Mouse (Mus musculus) lung, postnatal 0 days (tissue): Measurements from ENCODE around the gene Igsf21. TPM values are rescaled to one million over a fixed set of nuclear protein-coding genes. Genes with fewer than 3 reads are reported as not detected.
A peak's percentile ranks its signal among the peaks of the same experiment; 100 is the strongest.

Experiments
- ATAC-seq: fragments of 200-750 bp; cut with Nextera tagmentation; 2 replicates; pipeline ENCODE4 v1.8.0; 2017; ENCODE audit warnings: moderate library complexity
- DNase-seq: peaks from one replicate; pipeline ENCODE4 v3.0.0-alpha.2; 2016; ENCODE audit warnings: low spot score
- H3K27ac ChIP-seq: fragments of 300-500 bp; sonication (generic); 2 replicates; pipeline ENCODE4 v1.5.1; 2014; ENCODE audit warnings: antibody characterized with exemption, mild to moderate bottlenecking, low read length, mixed read lengths
- H3K27me3 ChIP-seq: fragments of 300-500 bp; sonication (generic); replicated peaks from 2 replicates; pipeline ENCODE4 v1.6.1; 2014; ENCODE audit warnings: low read length, mixed read lengths; ENCODE audit not compliant: insufficient read depth
- H3K36me3 ChIP-seq: fragments of 300-500 bp; sonication (generic); 2 replicates; pipeline ENCODE4 v1.6.1; 2014; ENCODE audit warnings: low read length, mixed read lengths; ENCODE audit not compliant: insufficient read depth
- H3K4me1 ChIP-seq: fragments of 300-500 bp; sonication (generic); 2 replicates; pipeline ENCODE4 v1.6.1; 2014; ENCODE audit warnings: antibody characterized with exemption, low read depth, low read length, mixed read lengths; ENCODE audit not compliant: insufficient read depth
- H3K4me2 ChIP-seq: fragments of 300-500 bp; sonication (generic); replicated peaks from 2 replicates; pipeline ENCODE4 v1.6.1; 2014; ENCODE audit warnings: low read depth, mild to moderate bottlenecking, low read length, moderate library complexity, mixed read lengths
- H3K4me3 ChIP-seq: fragments of 300-500 bp; sonication (generic); 2 replicates; pipeline ENCODE4 v1.5.1; 2014; ENCODE audit warnings: low read depth, low read length
- H3K9ac ChIP-seq: fragments of 300-500 bp; sonication (generic); replicated peaks from 2 replicates; pipeline ENCODE4 v1.6.1; 2014; ENCODE audit warnings: low read depth, mild to moderate bottlenecking
- H3K9me3 ChIP-seq: fragments of 300-500 bp; sonication (generic); 2 replicates; pipeline ENCODE4 v1.6.1; 2016; ENCODE audit warnings: low read length, mixed read lengths
- CTCF ChIP-seq: IDR thresholded peaks from 2 replicates; pipeline ENCODE4 v1.5.1; 2016; ENCODE audit warnings: antibody characterized with exemption, mild to moderate bottlenecking
- EP300 ChIP-seq: IDR thresholded peaks from 2 replicates; pipeline ENCODE4 v1.6.1; 2016; ENCODE audit warnings: antibody characterized with exemption, mild to moderate bottlenecking, control low read depth
- WGBS: fragments of 180-500 bp; shearing (Covaris S2); extraction: QIAGEN DNeasy Blood & Tissue Kit; methylation state at CpG from one replicate; pipeline ENCODE4 v1.1.7; 2014; 5-methylcytosine and 5-hydroxymethylcytosine counted together
- polyA plus RNA-seq: library from polyadenylated mRNA; unstranded; fragments of >200 nt; fragmentation: Nextera tagmentation; extraction: Ambion mirVana; gene quantifications from 2 replicates; pipeline ENCODE4 v1.2.1, GENCODE M21; 2015

The Igsf21 gene
- polyA plus RNA-seq, 1 experiment from 2014 or later: 0.13 TPM

- Histone ChIP-seq H3K4me1 (no peaks in the 10 kb centered on the region), H3K4me2 (no peak overlapping the region), H3K36me3 (no peaks in the 10 kb centered on the region), H3K27me3 (no peaks in the 10 kb centered on the region), H3K9ac (no peak overlapping the region), H3K9me3 (no peaks in the 10 kb centered on the region), H3K27ac (no peak overlapping the region), H3K4me3 (no peak overlapping the region)
- no peak for DNase-seq
- TF ChIP-seq CTCF (no peak), EP300 (no peak)
- no peak for ATAC-seq
- WGBS: 83% methylated on average over 15 of the region's 15 CpGs
Observed at GRCm38 (mm10) chr4:140269184-140269840, 22.7 kb upstream of the Igsf21 start.

GRCm38 (mm10) chr4:140267835-140268234, 21.3 kb upstream of the Igsf21 start:
- Histone ChIP-seq H3K4me3 (no peak overlapping the region), H3K9ac (no peak overlapping the region), H3K4me2 (no peak overlapping the region), H3K4me1 (no peaks in the 10 kb centered on the region), H3K27me3 (no peaks in the 10 kb centered on the region), H3K36me3 (no peaks in the 10 kb centered on the region), H3K27ac (no peak overlapping the region), H3K9me3 (no peaks in the 10 kb centered on the region)
- ATAC-seq: no peak
- no peak for DNase-seq
- TF ChIP-seq EP300 (no peak), CTCF (no peak)
- 67% methylated on average over 9 of the region's 9 CpGs for WGBS

GRCm38 (mm10) chr4:140267086-140267485, 20.5 kb upstream of the Igsf21 start:
- Histone ChIP-seq H3K4me1 (no peaks in the 10 kb centered on the region), H3K9me3 (no peaks in the 10 kb centered on the region), H3K27ac (no peak overlapping the region), H3K9ac (no peak overlapping the region), H3K36me3 (no peaks in the 10 kb centered on the region), H3K4me3 (no peak overlapping the region), H3K27me3 (no peaks in the 10 kb centered on the region), H3K4me2 (no peak overlapping the region)
- WGBS: 59% methylated on average over 5 of the region's 5 CpGs
- ATAC-seq (no peak), DNase-seq (no peak)
- TF ChIP-seq EP300: no peak
- no peak for TF ChIP-seq CTCF

GRCm38 (mm10) chr4:140258968-140259367, 12.4 kb upstream of the Igsf21 start:
- Histone ChIP-seq H3K4me2 (no peak overlapping the region), H3K4me3 (no peak overlapping the region), H3K9me3 (no peaks in the 10 kb centered on the region), H3K9ac (no peak overlapping the region), H3K27ac (no peak overlapping the region), H3K36me3 (no peaks in the 10 kb centered on the region), H3K27me3 (no peaks in the 10 kb centered on the region), H3K4me1 (no peaks in the 10 kb centered on the region)
- peak; percentile 83 for ATAC-seq
- TF ChIP-seq EP300 (no peak), CTCF (peak; percentile 46)
- DNase-seq: peak; percentile 73
- 11% methylated on average over 6 of the region's 6 CpGs for WGBS

- no peak overlapping the region for H3K27ac ChIP-seq
- ATAC-seq (no peak), DNase-seq (peak; percentile 9)
- no peaks in the 10 kb centered on the region for H3K4me1 ChIP-seq
- H3K9me3 ChIP-seq: no peaks in the 10 kb centered on the region
- H3K36me3 ChIP-seq: no peaks in the 10 kb centered on the region
- H3K4me2 ChIP-seq: no peak overlapping the region
- H3K9ac ChIP-seq: no peak overlapping the region
- no peak overlapping the region for H3K4me3 ChIP-seq
- WGBS: 8% methylated on average over 7 of the region's 7 CpGs
- TF ChIP-seq EP300 (no peak), CTCF (peak; percentile 65)
- H3K27me3 ChIP-seq: peaks cover 21% of the 10 kb centered on the region
Observed at GRCm38 (mm10) chr4:140252369-140252768, 5.8 kb upstream of the Igsf21 start.

GRCm38 (mm10) chr4:140249011-140249744, 2.6 kb upstream of the Igsf21 start:
- Histone ChIP-seq H3K36me3 (no peaks in the 10 kb centered on the region), H3K27me3 (peaks cover 51% of the 10 kb centered on the region), H3K4me1 (no peaks in the 10 kb centered on the region), H3K4me3 (no peak overlapping the region), H3K9me3 (no peaks in the 10 kb centered on the region), H3K4me2 (no peak overlapping the region), H3K9ac (no peak overlapping the region), H3K27ac (no peak overlapping the region)
- TF ChIP-seq EP300 (no peak), CTCF (peak; percentile 42)
- peak; percentile 74 for DNase-seq
- WGBS: 8% methylated on average over 22 of the region's 22 CpGs
- ATAC-seq: peak; percentile 52; the same call in 1 of the 2 replicates
